Comparison of ENCODE assay signal across 10 mouse cellular contexts in genomic region chr4:62506798-62507197, GRCm38 (mm10). TPM values are rescaled to one million over a fixed set of nuclear protein-coding genes. Genes with fewer than 3 reads are reported as not detected.
DNase-seq lines count a peak whose midpoint lies in the region; ATAC-seq lines count a peak whose summit lies in the region.
"Had no signal": no experiment of that assay in that cellular context is flagged by ENCODE, and none has a peak within 500 bp of the region (broad histone marks: within the 10 kb centered on the region; RNA-seq: fewer than 3 reads in every experiment).

No protein-coding gene starts in this region.

- DNase-seq in heart, adult 11 months, result peak; percentile 92
- no peak for DNase-seq in heart, adult 8-10 months (ENCODE audit: low spot score)
- DNase-seq in cerebellum, adult 9-10 months, result peak; percentile 71
- DNase-seq in kidney, postnatal 4 days, result peak; percentile 48 to 68
- DNase-seq in thymus, postnatal 0 days (ENCODE audit: low spot score), result peak; percentile 56
- DNase-seq in forebrain, embryonic 11.5 days (ENCODE audit: low spot score), result no peak
- DNase-seq in testis, postnatal 10 days (ENCODE audit: low spot score), result no peak

- no peak overlapping the region for H3K4me2 ChIP-seq in forebrain, embryonic 11.5 days (ENCODE audit: low read depth, low read length, severe bottlenecking)
- H3K4me2 ChIP-seq: hindbrain, embryonic 15.5 days had no signal

- H3K27me3 ChIP-seq in forebrain, embryonic 11.5 days (ENCODE audit: control insufficient read depth, insufficient read depth, low read length), result no peaks in the 10 kb centered on the region
- H3K27me3 ChIP-seq: hindbrain, embryonic 15.5 days had no signal

- 75% methylated on average over 2 of the region's 2 CpGs for WGBS in forebrain, embryonic 11.5 days

- H3K4me3 ChIP-seq in forebrain, embryonic 11.5 days (ENCODE audit: low read depth, low read length), result no peak overlapping the region
- H3K4me3 ChIP-seq: hindbrain, embryonic 15.5 days had no signal

- no peak overlapping the region for H3K27ac ChIP-seq in forebrain, embryonic 11.5 days (ENCODE audit: low read depth, low read length)
- H3K27ac ChIP-seq: hindbrain, embryonic 15.5 days had no signal

- no peak overlapping the region for H3K9ac ChIP-seq in forebrain, embryonic 11.5 days (ENCODE audit: low read length)
- H3K9ac ChIP-seq: hindbrain, embryonic 15.5 days had no signal

- peaks cover 4% of the 10 kb centered on the region; the same call in 1 of the 2 replicates for H3K36me3 ChIP-seq in forebrain, embryonic 11.5 days (ENCODE audit: control insufficient read depth, insufficient read depth, low read length)

- H3K4me1 ChIP-seq in forebrain, embryonic 11.5 days (replicated peaks; ENCODE audit: control insufficient read depth, insufficient read depth, low read length), result no peaks in the 10 kb centered on the region

- no peaks in the 10 kb centered on the region for H3K9me3 ChIP-seq in forebrain, embryonic 11.5 days (ENCODE audit: control insufficient read depth, low read length)
- H3K9me3 ChIP-seq: hindbrain, embryonic 15.5 days had no signal

- ATAC-seq in CD4-positive, CD25-positive, alpha-beta regulatory T cell, adult 4 months, result peak; percentile 35
- no peak for ATAC-seq in forebrain, embryonic 11.5 days (replicated peaks; ENCODE audit: low FRiP score)

RNA-seq across cellular contexts. Expression of gene Hdhd3, which starts 3.5 kb away (rescaled TPM):
- 1 to 10 TPM; 4.7 to 6.9 (median 5.3) TPM for total RNA-seq in heart, adult 8-10 months (2022)
- polyA plus RNA-seq in CD4-positive, CD25-positive, alpha-beta regulatory T cell, adult 4 months (2017; shearing (Covaris generic)), result 1 to 10 TPM in 1 of 2 experiments, under 1 TPM in 1; 0.81 to 1.3 TPM
- polyA plus RNA-seq in thymus, postnatal 0 days (2015; fragmentation: Nextera tagmentation; extraction: Ambion mirVana), result 7.0 and 7.5 TPM in 2 replicates
- polyA plus RNA-seq in forebrain, embryonic 11.5 days (2014; fragmentation: Nextera tagmentation; extraction: Ambion mirVana), result 9.1 and 10.1 TPM in 2 replicates
- total RNA-seq: neutrophil, adult 5-6 weeks had no signal

RNA-seq across cellular contexts. Expression of gene Alad, which starts 12.9 kb away (rescaled TPM):
- total RNA-seq in heart, adult 8-10 months (2022), result 10 to 100 TPM; 71.0 to 88.7 (median 82.7) TPM
- polyA plus RNA-seq in CD4-positive, CD25-positive, alpha-beta regulatory T cell, adult 4 months (2017; shearing (Covaris generic)), result 10 to 100 TPM; 57.8 to 78.7 TPM
- 52.8 and 54.4 TPM in 2 replicates for polyA plus RNA-seq in thymus, postnatal 0 days (2015; fragmentation: Nextera tagmentation; extraction: Ambion mirVana)
- polyA plus RNA-seq in forebrain, embryonic 11.5 days (2014; fragmentation: Nextera tagmentation; extraction: Ambion mirVana), result 89.3 and 98.2 TPM in 2 replicates

RNA-seq across cellular contexts. Expression of gene Pole3, which starts 18.1 kb away (rescaled TPM):
- total RNA-seq in heart, adult 8-10 months (2022), result 10 to 100 TPM; 16.9 to 21.1 (median 17.9) TPM
- polyA plus RNA-seq in CD4-positive, CD25-positive, alpha-beta regulatory T cell, adult 4 months (2017; shearing (Covaris generic)), result 10 to 100 TPM; 27.5 to 27.7 TPM
- 55.2 and 62.3 TPM in 2 replicates for polyA plus RNA-seq in thymus, postnatal 0 days (2015; fragmentation: Nextera tagmentation; extraction: Ambion mirVana)
- polyA plus RNA-seq in forebrain, embryonic 11.5 days (2014; fragmentation: Nextera tagmentation; extraction: Ambion mirVana), result 132 and 135 TPM in 2 replicates

RNA-seq across cellular contexts. Expression of gene 4933430I17Rik, which starts 18.4 kb away (rescaled TPM):
- total RNA-seq in heart, adult 8-10 months (2022), result under 1 TPM in 1 of 4 experiments, not detected in 3; 0.16 TPM
- polyA plus RNA-seq in CD4-positive, CD25-positive, alpha-beta regulatory T cell, adult 4 months (2017; shearing (Covaris generic)), result not detected
- 0.32 and 0.49 TPM in 2 replicates for polyA plus RNA-seq in thymus, postnatal 0 days (2015; fragmentation: Nextera tagmentation; extraction: Ambion mirVana)
- polyA plus RNA-seq in forebrain, embryonic 11.5 days (2014; fragmentation: Nextera tagmentation; extraction: Ambion mirVana), result 1.1 and 1.8 TPM in 2 replicates

RNA-seq across cellular contexts. Expression of gene Bspry, which starts 26.9 kb away (rescaled TPM):
- total RNA-seq in heart, adult 8-10 months (2022), result under 1 TPM in 2 of 4 experiments, not detected in 2; 0.16 to 0.23 TPM
- 1 to 10 TPM in 1 of 2 experiments, under 1 TPM in 1; 0.73 to 1.5 TPM for polyA plus RNA-seq in CD4-positive, CD25-positive, alpha-beta regulatory T cell, adult 4 months (2017; shearing (Covaris generic))
- polyA plus RNA-seq in thymus, postnatal 0 days (2015; fragmentation: Nextera tagmentation; extraction: Ambion mirVana), result 10.6 TPM in 2 replicates
- polyA plus RNA-seq in forebrain, embryonic 11.5 days (2014; fragmentation: Nextera tagmentation; extraction: Ambion mirVana), result 0.96 and 0.98 TPM in 2 replicates

Comparison
In these comparisons a context has a peak if more than half of its experiments do, and no peak if none do; other contexts are left out.
1. DNase-seq: peak in heart, adult 11 months (single experiment), cerebellum, adult 9-10 months (single experiment), kidney, postnatal 4 days (2 of 2) and thymus, postnatal 0 days (single experiment); none in heart, adult 8-10 months (single experiment), forebrain, embryonic 11.5 days (single experiment) and testis, postnatal 10 days (single experiment).